Mouse (Mus musculus): ENCODE measurements around the gene Slc8a2. TPM values are rescaled to one million over a fixed set of nuclear protein-coding genes. Genes with fewer than 3 reads are reported as not detected.

Slc8a2 gene
- total RNA-seq, 2 experiments from 2014 or later: 335 to 349 TPM

DNA sequence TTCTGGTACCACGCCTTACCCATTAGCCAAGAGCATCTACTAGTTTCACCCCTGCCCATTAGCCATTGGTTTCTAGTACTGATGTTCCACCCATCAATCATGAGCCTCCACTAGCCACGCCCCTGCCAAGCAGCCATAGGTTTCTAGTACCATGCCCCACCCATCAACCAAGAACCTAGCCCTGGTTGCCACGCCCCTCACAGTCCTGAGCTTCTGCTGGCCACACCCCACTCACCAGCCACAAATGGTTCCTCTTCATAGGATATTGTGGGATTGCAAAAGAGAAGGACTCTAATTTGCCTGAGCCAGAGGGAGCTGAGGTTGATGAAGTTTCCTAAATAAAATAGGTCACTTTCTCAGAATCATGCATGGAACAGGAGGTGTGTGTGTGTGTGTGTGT lies 31.1 kb downstream of the Slc8a2 start:
- peak in 1 of 2 experiments; percentile 62 for DNase-seq (ENCODE audit: low spot score in 2 of 2)

DNA sequence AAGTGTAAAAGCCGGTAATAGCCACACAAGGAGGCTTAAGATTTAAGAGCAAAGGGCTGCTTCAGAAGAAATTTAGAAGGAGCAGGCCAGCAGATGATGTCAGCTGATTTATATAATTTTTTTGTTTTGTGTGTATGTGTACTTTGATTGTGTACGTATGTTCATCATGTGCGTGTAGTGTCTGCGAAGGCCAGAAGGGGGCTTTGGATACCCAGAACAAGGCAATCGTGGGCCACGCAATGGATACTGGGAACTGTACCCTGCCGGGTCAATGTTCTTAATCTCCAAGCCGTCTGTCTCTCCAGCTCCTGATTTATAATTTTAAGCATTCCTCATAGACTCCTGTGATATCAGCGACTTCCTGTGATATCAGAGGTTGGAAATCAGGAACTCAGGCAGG lies 31.7 kb downstream of the Slc8a2 start:
- DNase-seq (ENCODE audit: low spot score in 2 of 2): no peak

- DNase-seq (ENCODE audit: low spot score in 2 of 2): no peak
Measured at GRCm38 (mm10) chr7:16162036-16162435, 32.4 kb downstream of the Slc8a2 start.

GRCm38 (mm10) chr7:16172141-16172581 lies 42.5 kb downstream of the Slc8a2 start:
- DNase-seq (ENCODE audit: low spot score in 2 of 2): no peak

DNA sequence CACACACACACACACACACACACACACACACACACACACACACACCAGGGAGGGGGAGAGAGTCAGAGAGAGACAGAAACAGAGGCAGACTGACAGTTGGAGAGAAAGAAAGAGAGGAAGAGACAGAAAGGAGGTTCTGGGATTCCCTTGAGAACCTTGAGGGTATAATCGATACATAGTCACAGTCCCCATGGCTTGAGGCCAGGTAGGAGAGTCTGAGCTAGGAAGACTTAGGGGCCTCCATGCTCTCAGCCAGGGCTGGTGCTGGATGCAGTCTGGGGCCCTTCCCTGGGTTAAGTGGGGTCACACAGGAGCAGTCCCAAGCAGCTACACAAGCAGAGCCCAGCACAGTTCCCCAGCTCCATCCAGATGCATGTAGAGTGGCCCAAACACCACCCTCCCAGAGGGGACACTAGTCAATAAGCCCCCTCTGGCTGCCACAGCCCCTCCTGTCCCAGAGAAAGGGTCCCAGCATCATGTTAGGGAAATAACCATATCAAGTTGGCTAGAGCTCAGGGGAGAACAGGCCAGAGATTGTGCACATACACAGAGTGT lies 43.0 kb downstream of the Slc8a2 start:
- no peak for DNase-seq (ENCODE audit: low spot score in 2 of 2)

- no peak for DNase-seq (ENCODE audit: low spot score in 2 of 2)
Measured at GRCm38 (mm10) chr7:16173146-16173545, 43.5 kb downstream of the Slc8a2 start.

DNA sequence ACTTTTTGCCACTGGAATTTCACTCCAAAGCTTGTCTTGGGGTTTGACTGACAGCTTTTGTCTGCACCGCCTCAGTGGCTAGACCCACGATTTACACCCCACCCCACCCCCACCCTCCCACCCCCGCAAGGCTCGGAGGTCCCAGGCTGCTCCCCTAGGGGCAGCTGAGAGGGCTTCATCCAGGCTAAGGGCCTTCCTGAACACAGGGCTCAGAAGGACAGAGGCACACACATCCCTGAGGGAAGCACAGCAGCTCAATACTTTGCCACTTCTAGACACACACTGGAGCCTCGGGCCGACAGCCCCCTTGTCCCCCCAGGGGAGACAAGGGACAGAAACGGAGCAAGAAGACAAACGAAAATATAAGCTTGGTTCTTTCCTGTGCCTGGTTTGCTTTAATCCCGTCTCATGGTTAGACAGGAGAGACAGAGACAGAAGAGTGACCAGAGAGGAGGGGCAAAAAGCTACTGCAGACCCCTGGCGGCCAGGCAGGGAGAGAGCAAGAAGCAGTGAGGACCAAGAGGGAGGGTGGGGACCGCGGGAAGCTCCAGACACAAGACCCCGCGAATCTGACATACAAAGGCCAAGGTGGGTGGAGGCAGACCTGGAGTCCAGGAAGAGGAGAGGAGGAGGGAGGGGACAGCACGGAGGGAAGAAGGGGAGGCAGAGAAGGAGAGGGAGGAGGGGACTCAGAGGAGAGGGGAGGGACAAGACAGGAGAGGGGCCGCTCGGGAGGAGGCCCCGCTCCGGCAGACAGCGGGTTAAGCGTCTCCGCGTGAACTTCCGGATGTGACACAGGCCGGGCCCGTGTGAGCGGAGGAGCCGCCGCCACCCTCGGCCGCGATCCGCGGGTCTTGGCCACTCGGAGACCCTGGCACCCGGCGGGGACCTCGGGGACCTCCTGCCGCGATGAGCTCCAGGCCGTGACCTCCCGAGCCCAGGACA lies 45.2 kb downstream of the Slc8a2 start, which contains the start of gene Meis3:
Gene Meis3 (plus strand): TSS at position 494 of the 945 bp plus-strand sequence.
- DNase-seq (ENCODE audit: low spot score in 2 of 2): peak; percentile 62 to 63

GRCm38 (mm10) chr7:16175542-16175931 lies 45.9 kb downstream of the Slc8a2 start:
- DNase-seq (ENCODE audit: low spot score in 2 of 2): no peak

DNA sequence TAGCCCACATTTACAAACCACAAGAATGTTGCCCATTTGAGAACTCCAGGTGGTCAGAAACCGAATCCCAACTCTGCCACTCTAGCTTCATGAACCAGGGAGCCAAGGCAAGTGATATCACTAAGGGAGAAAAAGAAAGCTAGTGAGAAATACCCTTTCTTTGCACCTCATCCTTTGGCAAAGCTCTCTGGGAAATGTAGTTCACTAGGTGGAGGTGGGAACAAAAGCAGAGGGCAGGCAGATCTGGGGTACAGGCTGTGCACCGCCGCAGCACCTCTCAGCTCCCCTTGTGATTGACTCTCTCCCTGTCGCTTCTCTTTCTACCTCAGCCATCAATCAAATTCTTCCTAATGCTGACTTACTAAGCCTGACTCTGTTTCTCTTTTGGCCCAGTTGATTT lies 48.5 kb downstream of the Slc8a2 start:
- no peak for DNase-seq (ENCODE audit: low spot score in 2 of 2)

DNA sequence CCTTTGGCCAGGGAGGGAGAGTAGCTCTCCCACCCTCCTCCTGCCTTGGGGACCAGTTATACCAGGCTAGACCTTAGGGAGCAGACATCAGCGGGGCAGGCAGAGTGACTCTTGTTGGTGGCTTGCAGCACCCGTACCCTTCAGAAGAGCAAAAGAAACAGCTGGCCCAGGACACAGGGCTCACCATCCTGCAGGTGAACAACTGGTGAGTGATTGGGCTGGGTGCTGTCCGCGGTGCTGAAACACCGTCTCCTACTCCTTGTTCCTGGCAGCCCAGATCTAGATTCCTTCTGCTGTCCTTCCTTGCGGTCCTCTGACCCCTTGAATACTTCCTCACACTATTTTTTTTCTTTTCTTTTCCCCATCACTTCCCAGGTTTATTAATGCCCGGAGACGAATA lies 54.0 kb downstream of the Slc8a2 start:
- no peak for DNase-seq (ENCODE audit: low spot score in 2 of 2)

DNA sequence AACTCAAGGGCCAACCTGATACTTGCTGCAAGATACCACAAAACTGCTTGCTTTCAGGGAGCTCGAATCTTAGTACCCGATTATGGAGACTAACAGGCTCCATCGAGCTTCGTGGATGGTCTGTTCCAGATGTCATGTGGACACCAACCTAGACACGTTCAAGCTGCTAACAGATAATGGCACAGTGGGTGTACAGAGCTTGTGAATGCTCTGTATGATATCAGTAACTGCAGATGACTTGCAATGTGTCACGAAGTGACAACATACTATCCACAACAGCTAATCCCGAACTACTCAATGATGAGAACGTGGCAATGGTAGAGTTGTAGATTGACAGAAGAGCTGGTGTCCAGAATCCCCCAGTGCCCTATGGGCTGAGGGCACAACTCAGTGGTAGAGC lies 57.9 kb downstream of the Slc8a2 start:
- DNase-seq (ENCODE audit: low spot score in 2 of 2): no peak

GRCm38 (mm10) chr7:16192315-16192714 lies 62.7 kb downstream of the Slc8a2 start:
- peak; percentile 82 to 88 for DNase-seq (ENCODE audit: low spot score in 2 of 2)

DNA sequence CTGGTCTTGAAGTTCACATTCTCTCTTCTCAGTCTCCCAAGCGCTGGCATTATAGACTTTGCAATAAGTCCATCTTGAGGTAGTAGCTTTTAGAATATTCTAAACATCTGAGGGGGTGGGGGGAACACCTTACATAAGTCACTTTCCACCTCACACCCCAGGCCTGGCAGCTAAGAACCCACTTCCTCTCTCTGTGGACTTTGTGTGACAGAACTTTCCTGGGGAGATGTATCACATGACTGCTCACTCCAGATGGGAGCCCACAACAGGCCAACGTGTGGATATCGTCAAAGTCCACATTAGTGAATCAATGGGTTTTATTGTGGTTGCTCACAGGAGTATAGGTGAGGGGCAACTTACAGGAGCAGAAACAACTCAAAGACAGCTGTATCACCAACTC lies 64.1 kb downstream of the Slc8a2 start:
- no peak for DNase-seq (ENCODE audit: low spot score in 2 of 2)

GRCm38 (mm10) chr7:16196616-16197015 lies 67.0 kb downstream of the Slc8a2 start:
- no peak for DNase-seq (ENCODE audit: low spot score in 2 of 2)

GRCm38 (mm10) chr7:16197166-16197565 lies 67.5 kb downstream of the Slc8a2 start:
- DNase-seq (ENCODE audit: low spot score in 2 of 2): no peak

DNA sequence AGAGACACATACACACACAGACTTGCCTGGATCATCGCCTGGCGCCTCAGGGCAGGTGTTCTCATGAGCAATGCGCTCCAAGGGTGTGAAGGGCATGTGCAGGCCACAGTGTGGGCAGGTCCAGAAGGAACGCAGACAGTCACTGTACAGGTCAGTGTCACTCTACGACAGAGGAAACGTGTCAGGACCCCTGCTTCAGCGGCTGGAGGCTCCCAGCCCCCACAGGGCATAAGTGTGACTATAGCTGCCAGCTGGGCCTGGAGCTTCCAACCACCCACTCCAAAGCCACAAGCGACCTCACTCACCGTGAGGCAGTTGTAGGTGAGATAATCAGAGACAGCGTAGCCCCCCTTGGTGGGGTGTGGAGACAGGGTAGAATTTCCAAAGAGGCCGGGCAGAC lies 68.9 kb downstream of the Slc8a2 start:
- DNase-seq (ENCODE audit: low spot score in 2 of 2): no peak

- DNase-seq (ENCODE audit: low spot score in 2 of 2): no peak
Measured at GRCm38 (mm10) chr7:16201136-16201535, 71.5 kb downstream of the Slc8a2 start.

DNA sequence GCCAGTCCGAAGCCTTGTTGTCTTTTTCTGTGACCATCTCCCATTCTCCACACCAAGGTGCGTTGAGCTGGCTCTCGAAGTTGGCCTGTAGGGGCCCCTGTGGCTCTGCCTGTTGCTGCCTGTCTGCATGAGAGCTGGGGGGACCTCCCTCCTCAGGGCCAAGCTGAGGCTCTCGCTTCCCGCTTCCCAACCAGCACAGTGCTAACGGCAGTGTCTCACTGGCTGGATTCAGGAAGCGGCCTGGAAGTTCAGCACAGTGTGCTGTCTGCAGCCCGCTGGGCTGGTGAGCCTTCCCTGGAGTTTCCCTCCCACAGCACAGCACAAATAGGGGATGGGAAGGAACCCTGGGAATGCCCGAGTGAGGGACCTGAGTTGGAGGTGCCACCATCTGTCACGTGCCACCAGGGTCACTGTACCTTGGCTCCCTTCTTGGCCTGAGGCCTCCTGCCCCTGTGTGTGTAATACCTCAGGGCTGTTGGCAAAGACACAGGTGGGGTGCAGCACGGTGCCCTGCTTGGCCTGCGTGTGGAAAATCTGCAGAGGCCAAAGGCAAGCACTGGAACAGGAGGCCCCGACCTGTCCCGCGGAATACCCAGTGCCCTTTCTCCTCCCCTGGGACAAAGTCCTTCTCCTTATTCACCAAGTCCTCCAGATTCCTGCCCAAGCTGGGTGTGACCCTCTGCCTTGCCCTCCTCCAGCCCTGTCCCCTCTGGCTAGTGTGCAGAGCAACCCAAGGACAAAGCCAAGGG lies 73.3 kb downstream of the Slc8a2 start:
- no peak for DNase-seq (ENCODE audit: low spot score in 2 of 2)

DNA sequence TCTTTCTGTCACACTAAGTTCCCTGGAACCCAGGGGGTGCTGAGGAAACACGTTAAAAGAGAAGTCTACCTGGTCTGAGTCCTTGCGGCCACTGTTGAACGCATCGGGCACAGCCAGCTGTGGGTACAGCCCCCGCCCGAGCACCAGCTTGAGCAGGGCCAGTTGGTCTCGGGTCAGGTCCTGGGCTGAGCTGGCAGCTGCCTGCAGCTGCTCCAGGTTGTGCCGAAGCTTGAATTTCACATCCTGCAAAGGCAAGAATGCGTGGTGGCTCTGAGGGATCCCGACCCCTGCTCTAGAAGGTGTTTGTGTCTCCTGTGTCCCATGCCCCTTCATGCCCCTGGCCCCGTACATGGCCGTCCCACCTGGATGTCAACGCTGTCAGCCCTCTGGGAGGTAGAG lies 73.9 kb downstream of the Slc8a2 start:
- no peak for DNase-seq (ENCODE audit: low spot score in 2 of 2)

DNA sequence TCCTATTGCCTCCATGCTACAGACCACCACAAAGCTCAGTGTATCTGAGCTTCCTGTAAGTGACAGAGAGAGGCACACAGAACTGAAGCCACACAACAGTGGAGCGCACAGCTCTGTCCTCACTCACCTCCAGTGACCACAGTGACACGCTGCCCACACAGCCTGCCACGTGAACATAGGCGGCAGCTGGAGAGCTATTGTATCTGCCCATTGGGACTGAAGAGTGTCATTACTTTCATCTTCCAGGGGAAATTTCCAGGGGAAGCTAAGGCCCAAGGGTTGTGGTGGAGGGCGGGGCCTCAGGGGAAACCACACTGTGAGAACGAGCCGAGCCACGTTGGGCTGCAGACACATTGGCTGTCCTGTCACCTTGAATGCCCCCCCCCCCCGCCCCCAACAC lies 75.2 kb downstream of the Slc8a2 start:
- no peak for DNase-seq (ENCODE audit: low spot score in 2 of 2)

GRCm38 (mm10) chr7:16207076-16207475 lies 77.5 kb downstream of the Slc8a2 start:
- no peak for DNase-seq (ENCODE audit: low spot score in 2 of 2)

DNA sequence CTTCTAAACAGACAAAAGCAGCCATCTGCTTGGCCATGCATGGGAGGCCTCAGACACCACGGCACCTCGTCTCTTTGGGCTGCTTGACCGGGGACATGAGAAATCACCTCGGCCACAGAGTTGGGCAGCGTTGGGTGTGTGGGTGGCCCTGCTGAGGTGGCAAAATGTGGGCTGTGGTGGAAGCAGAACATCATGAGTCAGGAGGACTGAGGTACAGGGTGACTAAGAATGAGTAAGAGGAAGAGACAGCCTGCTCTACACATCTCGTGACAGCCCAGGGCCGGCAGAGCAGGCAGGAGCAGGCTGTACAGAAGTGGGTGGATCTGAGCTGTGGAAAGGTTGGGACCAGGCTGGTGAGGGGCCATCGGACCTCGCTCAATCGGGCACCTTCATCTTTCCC lies 77.9 kb downstream of the Slc8a2 start:
- DNase-seq (ENCODE audit: low spot score in 2 of 2): peak in 1 of 2 experiments; percentile 14

Measured in layer of hippocampus, postnatal 14 days (tissue).